Mouse (Mus musculus): Measurements from ENCODE around the gene Stip1. TPM values are rescaled to one million over a fixed set of nuclear protein-coding genes. Genes with fewer than 3 reads are reported as not detected.

The Stip1 gene
- polyA plus RNA-seq, 1 experiment from 2014 or later: 304 TPM

- H3K27me3 ChIP-seq (ENCODE audit: control insufficient read depth, insufficient read depth, low read length): peaks cover 7% of the 10 kb centered on the region; the same call in 1 of the 2 replicates
- H3K27ac ChIP-seq (ENCODE audit: low read depth, low read length): no peak overlapping the region
- H3K4me3 ChIP-seq (ENCODE audit: low read length): no peak overlapping the region
- peaks cover 60% of the 10 kb centered on the region for H3K4me1 ChIP-seq (ENCODE audit: control insufficient read depth, insufficient read depth, low read length)
- no peak for ATAC-seq (ENCODE audit: low FRiP score, low TSS enrichment)
- no peaks in the 10 kb centered on the region for H3K36me3 ChIP-seq (ENCODE audit: control insufficient read depth, insufficient read depth, low read length)
- 46% methylated on average over 20 of the region's 20 CpGs for WGBS
- no peak overlapping the region for H3K4me2 ChIP-seq (replicated peaks; ENCODE audit: low read depth, low read length)
- no peak overlapping the region for H3K9ac ChIP-seq (ENCODE audit: low read depth, low read length)
- H3K9me3 ChIP-seq (ENCODE audit: control insufficient read depth, low read length): no peaks in the 10 kb centered on the region
Measured at GRCm38 (mm10) chr19:7067344-7068050, 27.7 kb upstream of the Stip1 start.

- Histone ChIP-seq H3K4me2 (replicated peaks; ENCODE audit: low read depth, low read length) (peak overlapping the region; percentile 1; the same call in 1 of the 2 replicates), H3K4me3 (ENCODE audit: low read length) (no peak overlapping the region), H3K36me3 (ENCODE audit: control insufficient read depth, insufficient read depth, low read length) (no peaks in the 10 kb centered on the region), H3K27ac (ENCODE audit: low read depth, low read length) (no peak overlapping the region), H3K9me3 (ENCODE audit: control insufficient read depth, low read length) (no peaks in the 10 kb centered on the region), H3K4me1 (ENCODE audit: control insufficient read depth, insufficient read depth, low read length) (peaks cover 54% of the 10 kb centered on the region), H3K9ac (ENCODE audit: low read depth, low read length) (no peak overlapping the region), H3K27me3 (ENCODE audit: control insufficient read depth, insufficient read depth, low read length) (peaks cover 7% of the 10 kb centered on the region; the same call in 1 of the 2 replicates)
- ATAC-seq (ENCODE audit: low FRiP score, low TSS enrichment): no peak
- 30% methylated on average over 7 of the region's 8 CpGs for WGBS
Measured at GRCm38 (mm10) chr19:7066828-7067342, 27.1 kb upstream of the Stip1 start.

- Histone ChIP-seq H3K36me3 (ENCODE audit: control insufficient read depth, insufficient read depth, low read length) (no peaks in the 10 kb centered on the region), H3K27me3 (ENCODE audit: control insufficient read depth, insufficient read depth, low read length) (peaks cover 4% of the 10 kb centered on the region; the same call in 1 of the 2 replicates), H3K9me3 (ENCODE audit: control insufficient read depth, low read length) (no peaks in the 10 kb centered on the region), H3K27ac (ENCODE audit: low read depth, low read length) (no peak overlapping the region; the same call in 1 of the 2 replicates), H3K9ac (ENCODE audit: low read depth, low read length) (peak overlapping the region; percentile 2; the same call in 1 of the 2 replicates), H3K4me2 (replicated peaks; ENCODE audit: low read depth, low read length) (peak overlapping the region; percentile 1; the same call in 1 of the 2 replicates), H3K4me1 (ENCODE audit: control insufficient read depth, insufficient read depth, low read length) (peaks cover 47% of the 10 kb centered on the region), H3K4me3 (ENCODE audit: low read length) (no peak overlapping the region; the same call in 1 of the 2 replicates)
- WGBS: 35% methylated on average over 15 of the region's 15 CpGs
- no peak for ATAC-seq (ENCODE audit: low FRiP score, low TSS enrichment)
Measured at GRCm38 (mm10) chr19:7066034-7066827, 26.5 kb upstream of the Stip1 start.

GRCm38 (mm10) chr19:7064571-7064970, 24.8 kb upstream of the Stip1 start:
- Histone ChIP-seq H3K4me1 (ENCODE audit: control insufficient read depth, insufficient read depth, low read length) (peaks cover 31% of the 10 kb centered on the region), H3K4me3 (ENCODE audit: low read length) (no peak overlapping the region), H3K27me3 (ENCODE audit: control insufficient read depth, insufficient read depth, low read length) (peaks cover 4% of the 10 kb centered on the region; the same call in 1 of the 2 replicates), H3K9me3 (ENCODE audit: control insufficient read depth, low read length) (no peaks in the 10 kb centered on the region), H3K27ac (ENCODE audit: low read depth, low read length) (no peak overlapping the region), H3K4me2 (replicated peaks; ENCODE audit: low read depth, low read length) (no peak overlapping the region), H3K36me3 (ENCODE audit: control insufficient read depth, insufficient read depth, low read length) (no peaks in the 10 kb centered on the region), H3K9ac (ENCODE audit: low read depth, low read length) (no peak overlapping the region)
- 0% methylated on average over 3 of the region's 3 CpGs for WGBS
- ATAC-seq (ENCODE audit: low FRiP score, low TSS enrichment): peak; percentile 56

- Histone ChIP-seq H3K4me3 (ENCODE audit: low read length) (no peak overlapping the region), H3K36me3 (ENCODE audit: control insufficient read depth, insufficient read depth, low read length) (no peaks in the 10 kb centered on the region), H3K27me3 (ENCODE audit: control insufficient read depth, insufficient read depth, low read length) (no peaks in the 10 kb centered on the region), H3K4me2 (replicated peaks; ENCODE audit: low read depth, low read length) (no peak overlapping the region), H3K9me3 (ENCODE audit: control insufficient read depth, low read length) (no peaks in the 10 kb centered on the region), H3K27ac (ENCODE audit: low read depth, low read length) (no peak overlapping the region), H3K9ac (ENCODE audit: low read depth, low read length) (no peak overlapping the region), H3K4me1 (ENCODE audit: control insufficient read depth, insufficient read depth, low read length) (peaks cover 16% of the 10 kb centered on the region)
- ATAC-seq (ENCODE audit: low FRiP score, low TSS enrichment): no peak
- WGBS: 91% methylated on average over 8 of the region's 8 CpGs
Measured at GRCm38 (mm10) chr19:7062916-7063315, 23.1 kb upstream of the Stip1 start.

GRCm38 (mm10) chr19:7062110-7062509, 22.3 kb upstream of the Stip1 start:
- Histone ChIP-seq H3K4me1 (ENCODE audit: control insufficient read depth, insufficient read depth, low read length) (peaks cover 17% of the 10 kb centered on the region), H3K27ac (ENCODE audit: low read depth, low read length) (no peak overlapping the region), H3K4me2 (replicated peaks; ENCODE audit: low read depth, low read length) (no peak overlapping the region), H3K27me3 (ENCODE audit: control insufficient read depth, insufficient read depth, low read length) (peaks cover 3% of the 10 kb centered on the region; the same call in 1 of the 2 replicates), H3K4me3 (ENCODE audit: low read length) (no peak overlapping the region), H3K9me3 (ENCODE audit: control insufficient read depth, low read length) (no peaks in the 10 kb centered on the region), H3K9ac (ENCODE audit: low read depth, low read length) (no peak overlapping the region), H3K36me3 (ENCODE audit: control insufficient read depth, insufficient read depth, low read length) (no peaks in the 10 kb centered on the region)
- ATAC-seq (ENCODE audit: low FRiP score, low TSS enrichment): no peak
- 91% methylated on average over 5 of the region's 5 CpGs for WGBS

- Histone ChIP-seq H3K9ac (ENCODE audit: low read depth, low read length) (no peak overlapping the region), H3K27me3 (ENCODE audit: control insufficient read depth, insufficient read depth, low read length) (peaks cover 5% of the 10 kb centered on the region; the same call in 1 of the 2 replicates), H3K9me3 (ENCODE audit: control insufficient read depth, low read length) (no peaks in the 10 kb centered on the region), H3K4me1 (ENCODE audit: control insufficient read depth, insufficient read depth, low read length) (peaks cover 7% of the 10 kb centered on the region), H3K4me2 (replicated peaks; ENCODE audit: low read depth, low read length) (peak overlapping the region; percentile 99), H3K4me3 (ENCODE audit: low read length) (no peak overlapping the region), H3K27ac (ENCODE audit: low read depth, low read length) (no peak overlapping the region), H3K36me3 (ENCODE audit: control insufficient read depth, insufficient read depth, low read length) (no peaks in the 10 kb centered on the region)
- ATAC-seq (ENCODE audit: low FRiP score, low TSS enrichment): no peak
- 61% methylated on average over 6 of the region's 6 CpGs for WGBS
Measured at GRCm38 (mm10) chr19:7058541-7058940, 18.8 kb upstream of the Stip1 start.

GRCm38 (mm10) chr19:7057722-7058207, 18.0 kb upstream of the Stip1 start:
- H3K27ac ChIP-seq (ENCODE audit: low read depth, low read length): no peak overlapping the region; the same call in 1 of the 2 replicates
- H3K27me3 ChIP-seq (ENCODE audit: control insufficient read depth, insufficient read depth, low read length): peaks cover 5% of the 10 kb centered on the region; the same call in 1 of the 2 replicates
- H3K9ac ChIP-seq (ENCODE audit: low read depth, low read length): peak overlapping the region; percentile 64; the same call in 1 of the 2 replicates
- H3K4me3 ChIP-seq (ENCODE audit: low read length): peak overlapping the region; percentile 74
- no peaks in the 10 kb centered on the region for H3K9me3 ChIP-seq (ENCODE audit: control insufficient read depth, low read length)
- H3K36me3 ChIP-seq (ENCODE audit: control insufficient read depth, insufficient read depth, low read length): no peaks in the 10 kb centered on the region
- ATAC-seq (ENCODE audit: low FRiP score, low TSS enrichment): peak; percentile 86
- H3K4me1 ChIP-seq (ENCODE audit: control insufficient read depth, insufficient read depth, low read length): peaks cover 7% of the 10 kb centered on the region
- WGBS: under 1% methylated on average over 15 of the region's 15 CpGs
- H3K4me2 ChIP-seq (replicated peaks; ENCODE audit: low read depth, low read length): peak overlapping the region; percentile 99

Measured in kidney, embryonic 14.5 days (tissue).